Mouse (Mus musculus): ENCODE results near the gene Lypd6b. TPM values are rescaled to one million over a fixed set of nuclear protein-coding genes. Genes with fewer than 3 reads are reported as not detected.

Gene Lypd6b
- total RNA-seq, 2 experiments from 2014 or later, result not detected

GRCm38 (mm10) chr2:49869782-49870514 lies 82.5 kb downstream of the Lypd6b start:
- no peak for DNase-seq

- DNase-seq, result no peak
Measured at GRCm38 (mm10) chr2:49871012-49871411, 83.5 kb downstream of the Lypd6b start.

- DNase-seq, result no peak
Measured at GRCm38 (mm10) chr2:49880507-49880906, 93.0 kb downstream of the Lypd6b start.

- DNase-seq, result no peak
Measured at GRCm38 (mm10) chr2:49881002-49881401, 93.5 kb downstream of the Lypd6b start.

GRCm38 (mm10) chr2:49882461-49882860 lies 95.0 kb downstream of the Lypd6b start:
- no peak for DNase-seq

GRCm38 (mm10) chr2:49883990-49884389 lies 96.5 kb downstream of the Lypd6b start:
- no peak for DNase-seq

GRCm38 (mm10) chr2:49886209-49886608 lies 98.7 kb downstream of the Lypd6b start:
- DNase-seq, result no peak

GRCm38 (mm10) chr2:49888346-49888745 lies 100.9 kb downstream of the Lypd6b start:
- DNase-seq, result no peak

- no peak for DNase-seq
Measured at GRCm38 (mm10) chr2:49890727-49891126, 103.2 kb downstream of the Lypd6b start.

GRCm38 (mm10) chr2:49909838-49910407 lies 122.4 kb downstream of the Lypd6b start:
- DNase-seq, result no peak

- no peak for DNase-seq
Measured at GRCm38 (mm10) chr2:49911296-49912034, 124.0 kb downstream of the Lypd6b start.

GRCm38 (mm10) chr2:49912261-49912895 lies 124.9 kb downstream of the Lypd6b start:
- DNase-seq, result no peak

GRCm38 (mm10) chr2:49917489-49917888 lies 130.0 kb downstream of the Lypd6b start:
- no peak for DNase-seq

- DNase-seq, result no peak
Measured at GRCm38 (mm10) chr2:49918132-49918531, 130.6 kb downstream of the Lypd6b start.

GRCm38 (mm10) chr2:49918692-49919091 lies 131.2 kb downstream of the Lypd6b start:
- no peak for DNase-seq

- no peak for DNase-seq
Measured at GRCm38 (mm10) chr2:49921948-49922347, 134.5 kb downstream of the Lypd6b start.

- DNase-seq, result no peak
Measured at GRCm38 (mm10) chr2:49922810-49923209, 135.3 kb downstream of the Lypd6b start.

GRCm38 (mm10) chr2:49926186-49926585 lies 138.7 kb downstream of the Lypd6b start:
- DNase-seq, result no peak

GRCm38 (mm10) chr2:49927362-49927761 lies 139.9 kb downstream of the Lypd6b start:
- DNase-seq, result no peak

GRCm38 (mm10) chr2:49929931-49930330 lies 142.4 kb downstream of the Lypd6b start:
- no peak for DNase-seq

- no peak for DNase-seq
Measured at GRCm38 (mm10) chr2:49937621-49938020, 150.1 kb downstream of the Lypd6b start.

- DNase-seq, result no peak
Measured at GRCm38 (mm10) chr2:49938246-49938645, 150.8 kb downstream of the Lypd6b start.

GRCm38 (mm10) chr2:49940372-49940771 lies 152.9 kb downstream of the Lypd6b start:
- DNase-seq, result no peak

Data from gastrocnemius, postnatal 25 days (tissue).